Mouse (Mus musculus): ENCODE measurements around the gene Cdk17.

The Cdk17 gene

DNA sequence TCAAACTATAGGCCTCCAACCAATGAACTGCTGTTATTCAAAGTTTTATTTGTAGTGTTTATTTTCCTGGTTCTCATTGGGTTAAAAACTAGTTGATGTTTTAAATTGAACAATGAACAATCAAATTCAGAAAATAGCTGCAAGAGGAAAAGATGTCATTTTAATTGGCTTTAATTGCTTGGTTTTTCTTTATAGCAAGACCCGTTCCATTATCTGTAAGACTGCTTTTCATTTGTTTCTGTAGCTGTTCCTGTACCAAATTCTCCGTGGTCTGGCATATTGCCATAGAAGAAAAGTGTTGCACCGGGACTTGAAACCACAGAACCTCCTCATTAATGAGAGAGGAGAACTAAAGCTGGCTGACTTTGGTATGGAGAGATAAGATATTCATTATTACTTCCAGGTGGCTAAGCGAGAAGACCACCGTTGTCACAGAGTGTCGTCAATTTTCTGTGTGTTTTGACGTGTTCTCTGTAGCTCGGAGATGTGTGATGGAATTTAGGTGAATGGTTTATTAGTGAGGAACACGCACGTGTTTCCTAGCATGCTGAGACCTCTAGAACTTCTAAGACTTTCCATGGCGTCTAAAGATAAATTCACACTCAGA is 67.8 kb downstream of the Cdk17 start:
- DNase-seq (ENCODE audit: low spot score in 2 of 2) = no peak

- no peak for DNase-seq (ENCODE audit: low spot score in 2 of 2)
These were observed 70.8 kb downstream of the Cdk17 start for GRCm38 (mm10) chr10:93231490-93231889.

GRCm38 (mm10) chr10:93231893-93232292 is 71.2 kb downstream of the Cdk17 start:
- no peak for DNase-seq (ENCODE audit: low spot score in 2 of 2)

GRCm38 (mm10) chr10:93233665-93234194 is 73.1 kb downstream of the Cdk17 start:
- no peak for DNase-seq (ENCODE audit: low spot score in 2 of 2)

DNA sequence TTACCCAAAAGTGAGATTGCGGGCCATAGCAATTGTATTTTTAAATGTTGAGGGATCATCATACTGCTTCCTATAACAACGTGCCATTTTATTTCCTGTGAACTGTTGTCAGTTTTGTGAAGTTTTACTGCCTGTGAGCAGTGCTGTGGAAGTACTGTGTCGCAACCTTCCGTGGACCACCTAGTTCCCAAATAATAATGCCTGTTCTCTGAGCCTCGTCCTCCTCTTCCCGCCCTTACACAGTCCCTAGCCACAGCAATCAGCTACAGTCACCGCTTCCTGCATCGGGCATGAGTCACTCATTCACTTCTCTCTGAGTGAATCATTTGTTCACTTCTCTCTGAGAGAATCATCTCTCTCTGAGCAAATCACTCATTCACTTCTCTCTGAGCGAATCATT is 74.0 kb downstream of the Cdk17 start:
- DNase-seq (ENCODE audit: low spot score in 2 of 2) = no peak

DNA sequence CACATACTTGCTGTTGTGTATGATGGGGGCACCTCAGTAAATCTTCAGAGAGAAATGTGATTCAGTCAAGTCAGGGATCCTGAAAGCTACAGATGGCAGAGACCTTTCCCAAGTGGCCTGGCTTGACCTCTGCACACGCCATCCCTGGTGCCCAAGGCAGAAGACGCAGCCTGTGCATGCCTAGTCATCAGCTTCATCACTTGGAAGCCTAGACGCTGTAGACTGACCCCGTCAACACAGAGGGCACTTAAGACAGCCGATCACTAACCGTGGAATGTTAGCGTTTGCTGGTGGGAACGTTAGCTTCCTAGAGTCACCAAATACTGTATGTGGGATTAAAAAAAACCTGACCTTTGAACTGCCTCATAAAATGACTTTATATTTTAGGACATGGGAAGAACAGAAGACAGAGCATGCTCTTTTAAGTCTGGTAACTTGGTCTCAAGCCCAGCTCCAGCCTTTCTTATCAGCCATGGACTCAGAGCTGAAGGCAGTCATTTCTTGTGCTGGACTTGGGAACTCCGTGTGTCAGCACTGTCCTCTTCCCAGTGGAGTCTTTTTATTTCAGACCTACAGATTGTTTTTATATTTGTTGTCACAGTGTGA is 78.6 kb downstream of the Cdk17 start:
- DNase-seq (ENCODE audit: low spot score in 2 of 2) = no peak

GRCm38 (mm10) chr10:93242208-93242607 is 81.5 kb downstream of the Cdk17 start:
- no peak for DNase-seq (ENCODE audit: low spot score in 2 of 2)

GRCm38 (mm10) chr10:93242861-93243260 is 82.2 kb downstream of the Cdk17 start:
- DNase-seq (ENCODE audit: low spot score in 2 of 2) = no peak

- peak in 1 of 2 experiments; percentile 3 for DNase-seq (ENCODE audit: low spot score in 2 of 2)
These were observed 83.6 kb downstream of the Cdk17 start for GRCm38 (mm10) chr10:93244209-93244705.

DNA sequence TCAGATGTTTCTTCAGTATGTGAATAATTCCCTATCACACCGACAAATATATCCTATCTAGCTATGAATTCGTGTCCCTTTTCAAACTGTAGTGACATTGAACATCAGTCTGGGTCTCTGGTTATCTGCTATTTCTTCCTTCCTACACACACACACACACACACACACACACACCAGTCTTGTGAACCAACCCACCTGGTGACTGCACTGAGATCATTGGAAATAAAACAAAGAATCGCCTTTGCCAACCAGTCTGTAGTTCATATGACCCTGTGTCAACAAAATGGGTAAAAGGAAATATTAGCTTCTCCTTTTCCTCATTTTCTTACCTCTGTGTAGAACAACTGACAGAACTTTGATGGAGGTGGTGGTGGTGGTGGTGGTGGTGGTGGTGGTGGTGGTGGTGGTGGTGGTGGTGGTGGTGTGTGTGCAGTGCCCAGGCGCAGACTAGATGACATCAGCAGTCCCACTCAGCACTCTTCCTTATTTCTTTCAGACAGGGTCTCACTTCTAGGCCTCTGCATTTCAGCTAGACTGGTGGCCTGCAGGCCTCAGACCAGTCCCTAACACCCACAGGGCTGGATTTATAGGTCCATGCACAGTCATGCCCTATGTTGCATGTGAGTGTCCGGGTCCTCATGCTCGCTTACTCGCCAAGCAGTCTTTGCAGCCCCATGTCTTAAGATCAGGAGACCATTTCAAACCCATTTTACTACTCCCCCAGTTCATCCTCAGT is 85.7 kb downstream of the Cdk17 start:
- DNase-seq (ENCODE audit: low spot score in 2 of 2) = peak in 1 of 2 experiments; percentile 1

- no peak for DNase-seq (ENCODE audit: low spot score in 2 of 2)
These were observed 86.7 kb downstream of the Cdk17 start for GRCm38 (mm10) chr10:93247422-93247821.

DNA sequence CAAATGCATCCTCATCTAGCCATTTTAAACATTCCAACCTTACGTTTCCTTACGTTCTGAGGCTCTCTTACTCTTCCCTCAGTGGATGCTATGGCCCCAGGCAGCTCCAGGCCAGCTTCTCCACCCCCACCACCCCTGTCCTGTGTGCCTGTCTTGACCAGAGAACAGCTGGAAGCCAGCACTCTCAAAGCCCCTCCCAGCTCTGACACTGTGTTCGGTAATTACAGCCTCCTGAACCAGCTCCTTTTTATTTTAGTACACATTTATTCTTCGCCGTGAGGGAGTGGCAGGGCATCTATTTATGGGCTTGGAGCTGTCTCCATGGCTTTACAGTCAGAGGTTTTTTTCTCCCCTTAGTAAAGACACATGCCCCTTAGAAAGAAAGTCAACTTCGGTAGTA is 87.2 kb downstream of the Cdk17 start:
- DNase-seq (ENCODE audit: low spot score in 2 of 2) = no peak

DNA sequence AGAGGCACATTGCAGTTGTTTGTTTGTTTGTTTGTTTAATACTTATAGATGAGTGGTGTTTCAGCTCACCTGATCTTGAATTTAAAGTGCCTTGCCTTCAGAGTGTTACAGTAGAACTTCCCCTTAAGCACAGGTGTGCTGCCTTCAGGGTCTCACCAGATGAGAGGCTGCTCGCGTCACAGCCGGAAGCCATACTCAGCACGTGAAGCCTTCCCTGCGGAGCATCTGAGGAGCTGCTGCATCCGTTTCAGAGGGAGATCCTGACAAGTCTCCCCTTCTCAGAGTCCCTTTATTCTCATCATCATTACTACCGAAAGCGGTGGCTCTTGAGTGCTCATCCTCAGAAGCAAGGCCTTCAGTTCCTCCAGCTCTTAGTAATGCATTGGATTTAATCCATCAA is 87.7 kb downstream of the Cdk17 start:
- DNase-seq (ENCODE audit: low spot score in 2 of 2) = no peak

DNA sequence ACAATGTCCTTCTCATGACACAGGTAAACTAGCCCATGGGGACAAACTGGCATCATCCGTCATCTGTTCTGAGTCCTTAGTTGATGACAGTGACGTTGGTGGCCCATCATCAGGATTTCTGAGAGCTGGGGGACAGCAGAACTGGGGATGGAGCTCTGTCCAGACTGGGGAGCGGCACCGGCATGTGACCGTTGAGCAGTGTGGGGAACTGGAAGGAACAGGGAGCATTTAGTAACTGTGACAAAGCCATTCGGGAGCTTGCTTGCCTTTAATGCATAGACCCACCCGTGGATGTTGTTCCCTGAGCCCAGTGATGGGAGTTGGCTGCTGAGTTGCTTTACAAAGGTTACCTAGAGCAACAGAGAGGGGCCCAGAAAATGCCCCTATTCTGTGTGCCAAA is 89.2 kb downstream of the Cdk17 start:
- no peak for DNase-seq (ENCODE audit: low spot score in 2 of 2)

DNA sequence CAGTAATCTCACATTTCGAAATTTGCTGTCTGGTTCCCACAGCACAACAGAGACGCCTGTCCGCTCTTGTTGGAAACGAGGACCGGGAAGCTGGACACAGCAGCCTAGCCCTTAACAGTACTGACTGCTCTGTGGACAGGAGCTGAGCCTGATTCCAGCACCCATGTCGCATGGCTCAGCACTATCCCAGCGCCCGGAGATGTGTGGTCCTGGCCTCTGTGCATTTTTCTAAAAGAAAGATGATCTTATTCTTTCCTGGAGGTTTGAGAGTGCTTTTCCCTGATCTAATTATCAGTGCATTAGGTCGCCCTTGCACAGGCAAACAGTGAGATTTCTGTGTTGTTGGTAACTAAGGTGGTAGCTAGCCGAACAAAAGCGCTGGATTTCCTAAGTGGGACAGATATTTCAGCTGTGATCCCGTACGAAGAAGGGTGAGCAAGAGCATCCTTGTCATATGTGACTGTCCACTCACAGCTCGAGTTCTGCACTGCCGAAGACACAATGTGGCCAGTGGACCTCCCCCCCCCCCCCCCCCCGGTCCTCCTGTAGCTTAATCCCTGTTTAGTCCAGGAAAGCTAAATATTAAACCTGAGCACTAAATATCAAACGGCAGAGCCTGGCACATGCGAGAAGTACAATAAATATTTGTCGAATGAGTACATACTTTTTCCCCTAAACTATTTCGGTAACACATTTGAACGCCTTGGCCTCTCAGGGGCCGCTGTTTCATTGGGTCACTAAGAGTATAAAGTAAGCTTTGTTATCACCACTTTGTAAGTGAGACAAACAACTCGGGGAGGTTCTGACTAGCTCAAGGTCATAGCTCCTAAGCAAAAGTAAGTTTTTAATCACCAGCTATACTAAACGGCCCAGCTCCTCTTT is 90.0 kb downstream of the Cdk17 start:
- DNase-seq (ENCODE audit: low spot score in 2 of 2) = no peak

- DNase-seq (ENCODE audit: low spot score in 2 of 2) = no peak
These were observed 90.8 kb downstream of the Cdk17 start for GRCm38 (mm10) chr10:93251426-93251825.

- no peak for DNase-seq (ENCODE audit: low spot score in 2 of 2)
These were observed 92.0 kb downstream of the Cdk17 start for GRCm38 (mm10) chr10:93252661-93253060.

GRCm38 (mm10) chr10:93253156-93253555 is 92.5 kb downstream of the Cdk17 start:
- DNase-seq (ENCODE audit: low spot score in 2 of 2) = no peak

DNA sequence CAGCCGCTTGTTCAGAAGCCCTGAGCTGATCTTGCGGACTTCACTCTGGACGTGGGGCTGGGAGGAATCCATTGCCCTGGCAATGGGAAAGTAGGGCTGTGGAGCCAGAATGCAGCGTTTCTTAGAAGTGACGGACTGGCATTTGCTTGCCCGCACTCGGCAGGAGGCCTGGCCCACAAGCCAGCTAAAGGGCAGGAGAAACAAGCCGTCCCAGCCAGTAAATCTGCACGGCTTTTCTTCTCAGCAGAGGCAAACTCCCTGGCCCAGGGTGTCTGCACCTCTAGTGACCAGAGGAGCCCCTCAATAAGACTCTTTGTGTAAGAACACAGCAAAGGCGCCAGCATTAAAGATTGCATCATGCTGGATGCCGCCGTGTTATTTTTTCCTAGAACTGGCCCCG is 94.6 kb downstream of the Cdk17 start:
- no peak for DNase-seq (ENCODE audit: low spot score in 2 of 2)

DNA sequence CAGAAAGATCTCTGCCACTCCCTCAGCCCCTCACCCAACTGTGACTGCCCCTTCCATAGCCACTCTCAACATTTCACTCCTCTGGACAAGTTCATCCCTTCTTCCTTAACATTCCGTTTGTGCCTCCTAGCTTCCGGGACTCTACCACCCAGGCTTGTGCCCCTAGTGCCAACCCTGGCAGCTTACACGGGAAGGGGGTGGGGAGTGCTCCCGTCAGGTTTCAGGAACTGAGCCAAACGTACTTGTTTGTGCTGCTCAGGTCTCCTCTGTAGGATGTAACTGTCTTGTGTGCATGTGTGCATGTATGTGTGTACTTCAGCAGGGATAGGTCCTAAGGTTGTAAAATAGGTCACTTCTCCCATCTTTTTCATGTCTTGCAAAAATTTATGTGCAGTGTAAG is 99.2 kb downstream of the Cdk17 start:
- no peak for DNase-seq (ENCODE audit: low spot score in 2 of 2)

GRCm38 (mm10) chr10:93261132-93261980 is 100.7 kb downstream of the Cdk17 start:
- DNase-seq (ENCODE audit: low spot score in 2 of 2) = no peak

Data from frontal cortex, postnatal 25 days (tissue).